Mouse (Mus musculus) adrenal gland (tissue): ENCODE results near the gene Etfrf1.

Source experiments
- intact Hi-C: fragments of 180-260 bp; cut with DNase I; formaldehyde crosslinking; loops from one replicate; pipeline ENCODE4 v1.15.1; 2025
- long read RNA-seq, 2 experiments: library from polyadenylated mRNA; unstranded; transcript quantifications; one replicate each; pipeline ENCODE4 v2.0.0; 2020; ENCODE audit warnings: borderline replicate concordance in 1 of 2; ENCODE audit not compliant: insufficient replicate concordance in 1 of 2

Etfrf1 gene
- long read RNA-seq, experiment 1, transcript Etfrf1-201 (3 exons, 2,436 nt) = minor isoform, 5 of 111 reads
- long read RNA-seq, experiment 1, transcript Etfrf1-207 (3 exons, 1,374 nt) = major isoform, 82 of 111 reads
- long read RNA-seq, experiment 1, partial matches to known transcripts = 1 of 111 reads
- long read RNA-seq, experiment 1, other reads (novel, unspliced or antisense) = 16 of 111 reads
- long read RNA-seq, experiment 2, transcript Etfrf1-207 (3 exons, 1,374 nt) = major isoform, 52 of 76 reads
- long read RNA-seq, experiment 2, partial matches to known transcripts = 0 of 76 reads
- long read RNA-seq, experiment 2, other reads (novel, unspliced or antisense) = 16 of 76 reads

GRCm38 (mm10) chr6:145210816-145211338 lies at the start of gene Etfrf1, which contains the start of gene Casc1:
Gene Etfrf1 (plus strand): TSS chr6:145211134.
Gene Casc1 (minus strand): TSS chr6:145211005.
- intact Hi-C loops = loop anchor here (5.0 kb wide), 1 partner anchor 36 kb away; no protein-coding TSS in a partner anchor

GRCm38 (mm10) chr6:145171892-145172606 lies 38.9 kb upstream of the Etfrf1 start:
- intact Hi-C loops = no loop called here

GRCm38 (mm10) chr6:145173781-145174191 lies 37.1 kb upstream of the Etfrf1 start:
- intact Hi-C loops = no loop called here

GRCm38 (mm10) chr6:145175571-145175981 lies 35.4 kb upstream of the Etfrf1 start:
- intact Hi-C loops = no loop called here

GRCm38 (mm10) chr6:145176474-145176873 lies 34.5 kb upstream of the Etfrf1 start:
- intact Hi-C loops = no loop called here

GRCm38 (mm10) chr6:145179665-145180064 lies 31.3 kb upstream of the Etfrf1 start:
- intact Hi-C loops = no loop called here

- intact Hi-C loops = no loop called here
Observed at GRCm38 (mm10) chr6:145182044-145182443, 28.9 kb upstream of the Etfrf1 start.

- intact Hi-C loops = no loop called here
Observed at GRCm38 (mm10) chr6:145186096-145186495, 24.8 kb upstream of the Etfrf1 start.

GRCm38 (mm10) chr6:145187093-145188088 lies 23.5 kb upstream of the Etfrf1 start:
- intact Hi-C loops = loop anchor here (1.0 kb wide), 1 partner anchor 98 kb away; no protein-coding TSS in a partner anchor

GRCm38 (mm10) chr6:145193038-145193437 lies 17.9 kb upstream of the Etfrf1 start:
- intact Hi-C loops = no loop called here

GRCm38 (mm10) chr6:145193446-145193845 lies 17.5 kb upstream of the Etfrf1 start:
- intact Hi-C loops = no loop called here

- intact Hi-C loops = no loop called here
Observed at GRCm38 (mm10) chr6:145197949-145198686, 12.8 kb upstream of the Etfrf1 start.

GRCm38 (mm10) chr6:145202432-145203125 lies 8.4 kb upstream of the Etfrf1 start:
- intact Hi-C loops = no loop called here

- intact Hi-C loops = no loop called here
Observed at GRCm38 (mm10) chr6:145204440-145204839, 6.5 kb upstream of the Etfrf1 start.

GRCm38 (mm10) chr6:145205142-145205541 lies 5.8 kb upstream of the Etfrf1 start:
- intact Hi-C loops = no loop called here

- intact Hi-C loops = loop anchor here (5.0 kb wide), 1 partner anchor 37 kb away; no protein-coding TSS in a partner anchor
Observed at GRCm38 (mm10) chr6:145210056-145210680, 766 bp upstream of the Etfrf1 start.

- intact Hi-C loops = loop anchor here (5.0 kb wide), 1 partner anchor 36 kb away; no protein-coding TSS in a partner anchor
Observed at GRCm38 (mm10) chr6:145211376-145212305, 707 bp downstream of the Etfrf1 start.

GRCm38 (mm10) chr6:145213916-145214315 lies 3.0 kb downstream of the Etfrf1 start:
- intact Hi-C loops = loop anchor here (5.0 kb wide), 1 partner anchor 33 kb away; no protein-coding TSS in a partner anchor
